9 mouse cellular contexts compared by ENCODE assay signal in the genomic region with DNA sequence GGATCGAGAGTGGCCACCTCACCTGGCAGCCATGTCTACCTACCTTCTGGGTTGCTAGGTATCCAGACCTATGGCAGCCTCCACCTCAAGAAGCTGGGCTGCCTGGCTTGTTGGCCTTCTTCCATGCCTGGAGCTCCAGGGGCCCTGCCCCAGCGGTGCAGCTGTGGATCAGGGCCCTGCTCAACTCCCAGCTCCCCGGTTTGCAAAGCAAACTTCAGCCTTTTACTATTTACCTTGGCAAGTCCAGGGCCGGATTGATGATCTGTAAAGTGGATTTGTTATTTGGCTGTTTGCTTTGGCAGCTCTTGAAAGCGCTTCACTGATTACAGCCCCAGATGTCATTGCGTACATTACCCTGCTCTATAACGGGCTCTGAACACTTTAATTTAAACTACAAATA. TPM values are rescaled to one million over a fixed set of nuclear protein-coding genes. Genes with fewer than 3 reads are reported as not detected.
DNase-seq lines count a peak whose midpoint lies in the region; ATAC-seq and TF ChIP-seq lines count a peak whose summit lies in the region.
"Had no signal": no experiment of that assay in that cellular context is flagged by ENCODE, and none has a peak within 500 bp of the region (broad histone marks: within the 10 kb centered on the region; RNA-seq: fewer than 3 reads in every experiment).

No protein-coding gene starts in this region.

- no peaks in the 10 kb centered on the region for H3K36me3 ChIP-seq in kidney, embryonic 14.5 days (ENCODE audit: control insufficient read depth, insufficient read depth, low read length)
- no peaks in the 10 kb centered on the region for H3K36me3 ChIP-seq in lung, embryonic 14.5 days (ENCODE audit: insufficient read depth)

- no peak overlapping the region for H3K4me3 ChIP-seq in gastrocnemius, adult 2 months
- H3K4me3 ChIP-seq in kidney, embryonic 14.5 days (ENCODE audit: low read length): no peak overlapping the region
- H3K4me3 ChIP-seq in lung, embryonic 14.5 days (ENCODE audit: low read depth, low read length): no peak overlapping the region
- H3K4me3 ChIP-seq in left cerebral cortex, adult 2 months: no peak overlapping the region

- WGBS in kidney, embryonic 14.5 days: 12% methylated on average over 7 of the region's 7 CpGs
- 6% methylated on average over 7 of the region's 7 CpGs for WGBS in lung, embryonic 14.5 days

- no peak for TF ChIP-seq CTCF in gastrocnemius, adult 2 months (IDR thresholded peaks at IDR 0.05)
- TF ChIP-seq CTCF in lung, embryonic 14.5 days (IDR thresholded peaks at IDR 0.05; ENCODE audit: low read depth): no peak
- no peak for TF ChIP-seq CTCF in left cerebral cortex, adult 2 months (IDR thresholded peaks at IDR 0.05)

- H3K9me3 ChIP-seq in kidney, embryonic 14.5 days (ENCODE audit: control insufficient read depth, low read length): no peaks in the 10 kb centered on the region
- H3K9me3 ChIP-seq in lung, embryonic 14.5 days (ENCODE audit: low read depth, low read length): no peaks in the 10 kb centered on the region

- no peak overlapping the region for H3K4me2 ChIP-seq in kidney, embryonic 14.5 days (replicated peaks; ENCODE audit: low read depth, low read length)
- peak overlapping the region; percentile 45 for H3K4me2 ChIP-seq in lung, embryonic 14.5 days

- intact Hi-C loops in gastrocnemius, adult 2 months (cut with DNase I): no loop called here
- intact Hi-C loops in left cerebral cortex, adult 2 months (cut with DNase I): no loop called here

- ATAC-seq in kidney, embryonic 14.5 days (ENCODE audit: low FRiP score, low TSS enrichment): peak; percentile 53
- ATAC-seq in lung, embryonic 14.5 days (ENCODE audit: insufficient read depth): peak; percentile 88

- no peak overlapping the region for H3K9ac ChIP-seq in kidney, embryonic 14.5 days (ENCODE audit: low read depth, low read length)
- H3K9ac ChIP-seq in lung, embryonic 14.5 days: no peak overlapping the region

- no peak overlapping the region for H3K27ac ChIP-seq in gastrocnemius, adult 2 months
- 0 out of 2 replicates have a peak overlapping the region, but pooled peaks have one; percentile 4 for H3K27ac ChIP-seq in kidney, embryonic 14.5 days (ENCODE audit: low read depth, low read length)
- H3K27ac ChIP-seq in lung, embryonic 14.5 days (ENCODE audit: low read depth): peak overlapping the region; percentile 90
- no peak overlapping the region for H3K27ac ChIP-seq in left cerebral cortex, adult 2 months

- peaks cover 29% of the 10 kb centered on the region for H3K4me1 ChIP-seq in kidney, embryonic 14.5 days (ENCODE audit: control insufficient read depth, insufficient read depth, low read length)
- H3K4me1 ChIP-seq in lung, embryonic 14.5 days (ENCODE audit: insufficient read depth): peaks cover 37% of the 10 kb centered on the region

- DNase-seq in gastrocnemius, adult 2 months: peak; percentile 30
- no peak for DNase-seq in gastrocnemius, adult 18-20 months (ENCODE audit: low spot score)
- peak; percentile 65 for DNase-seq in adrenal gland, postnatal 10 days
- DNase-seq in lung, embryonic 14.5 days: peak; percentile 94
- no peak for DNase-seq in cerebellum, adult 8-10 months
- DNase-seq in left cerebral cortex, adult 2 months (ENCODE audit: extremely low spot score in 1 of 2, low spot score in 2 of 2): no peak
- DNase-seq in right cerebral cortex, adult 18-20 months: no peak
- DNase-seq: spleen, adult 18-20 months had no signal

- no peaks in the 10 kb centered on the region for H3K27me3 ChIP-seq in kidney, embryonic 14.5 days (ENCODE audit: control insufficient read depth, insufficient read depth, low read length)
- H3K27me3 ChIP-seq in lung, embryonic 14.5 days (ENCODE audit: insufficient read depth, low read length): no peaks in the 10 kb centered on the region

RNA-seq across cellular contexts. Expression of a gene that starts 56.9 kb away (rescaled TPM):
- total RNA-seq in gastrocnemius, adult 2 months (2021): 1 to 10 TPM; 1.7 to 3.6 TPM
- total RNA-seq in gastrocnemius, adult 18-20 months (2021): 1 to 10 TPM; 1.3 to 1.7 TPM
- total RNA-seq in adrenal gland, postnatal 10 days (2021): 10 to 100 TPM; 27.5 to 31.5 TPM
- polyA plus RNA-seq in kidney, embryonic 14.5 days (2014; fragmentation: Nextera tagmentation; extraction: Ambion mirVana): 18.2 and 19.8 TPM in 2 replicates
- 61.4 and 67.5 TPM in 2 replicates for polyA plus RNA-seq in lung, embryonic 14.5 days (2014; fragmentation: Nextera tagmentation; extraction: Ambion mirVana)
- 1 to 10 TPM; 1.9 to 2.0 TPM for total RNA-seq in left cerebral cortex, adult 2 months (2021)

Comparison
In these comparisons a context has a peak if more than half of its experiments do, and no peak if none do; other contexts are left out.
1. DNase-seq: peak in gastrocnemius, adult 2 months (single experiment), adrenal gland, postnatal 10 days (single experiment) and lung, embryonic 14.5 days (single experiment); none in gastrocnemius, adult 18-20 months (single experiment), cerebellum, adult 8-10 months (single experiment), left cerebral cortex, adult 2 months (0 of 2) and right cerebral cortex, adult 18-20 months (single experiment).
2. H3K27ac ChIP-seq: peak in kidney, embryonic 14.5 days (single experiment) and lung, embryonic 14.5 days (single experiment); none in gastrocnemius, adult 2 months (single experiment) and left cerebral cortex, adult 2 months (single experiment).
3. RNA of a gene that starts 56.9 kb away (total RNA-seq): 27.5 to 31.5 TPM in adrenal gland, postnatal 10 days; 1.7 to 3.6 TPM in gastrocnemius, adult 2 months, 1.9 to 2.0 TPM in left cerebral cortex, adult 2 months and 1.3 to 1.7 TPM in gastrocnemius, adult 18-20 months; every median in the first group is over 4 times any median in the second.